Mouse (Mus musculus) E14TG2a.4 (cell line): Measurements from ENCODE around the gene BC048679.

Experiments used
- CTCF ChIP-seq: conservative IDR thresholded peaks from 2 replicates; pipeline ENCODE4 v1.5.1; 2014; ENCODE audit warnings: low read length
- NANOG ChIP-seq: IDR thresholded peaks from 2 replicates; pipeline ENCODE4 v1.6.1; 2014; ENCODE audit warnings: borderline replicate concordance, low read length, mixed read lengths

DNA sequence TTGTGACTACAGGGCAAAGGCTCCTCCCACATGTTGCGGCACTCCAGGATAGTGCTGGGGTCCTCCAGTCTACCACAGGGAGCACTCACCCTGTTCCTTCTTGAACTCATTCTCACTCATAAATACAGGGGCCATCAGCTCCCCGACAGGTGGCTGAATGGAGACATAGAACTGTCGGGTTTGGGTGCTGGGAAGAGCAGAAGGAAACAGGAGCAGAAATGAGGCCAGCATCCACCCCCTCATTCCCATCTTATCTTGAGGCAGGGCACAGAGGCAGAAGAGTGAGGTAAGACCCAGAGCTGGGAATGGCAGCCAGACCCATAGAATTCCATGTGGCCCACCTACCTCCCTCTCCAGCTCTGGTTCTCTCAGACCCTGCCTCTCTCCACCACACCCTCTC is 35.3 kb downstream of the BC048679 start:
- TF ChIP-seq CTCF (no peak), NANOG (no peak)
